Mouse (Mus musculus): Measurements from ENCODE around the gene Amacr. TPM values are rescaled to one million over a fixed set of nuclear protein-coding genes. Genes with fewer than 3 reads are reported as not detected.

Amacr gene
- polyA plus RNA-seq (2016; fragmentation: Nextera tagmentation; extraction: Ambion mirVana), result 10.4 and 10.6 TPM in 2 replicates

- Histone ChIP-seq H3K9me3 (no peaks in the 10 kb centered on the region), H3K27me3 (ENCODE audit: poor library complexity, severe bottlenecking) (no peaks in the 10 kb centered on the region), H3K4me3 (peak within 1 kb of the TSS; percentile 76), H3K36me3 (replicated peaks) (no peaks in the 10 kb centered on the region), H3K27ac (peak within 1 kb of the TSS; percentile 94), H3K4me1 (peaks cover 13% of the 10 kb centered on the region)
- DNase-seq (ENCODE audit: extremely low spot score, low spot score), result peak; percentile 90
- under 1% methylated on average over 52 of the region's 52 CpGs for WGBS
These were observed at the start of gene Amacr for GRCm38 (mm10) chr15:10981377-10982063. Gene Amacr, plus strand, starts transcription at chr15:10981756.

- Histone ChIP-seq H3K4me1 (no peaks in the 10 kb centered on the region), H3K27me3 (ENCODE audit: poor library complexity, severe bottlenecking) (no peaks in the 10 kb centered on the region), H3K36me3 (replicated peaks) (no peaks in the 10 kb centered on the region), H3K4me3 (no peak overlapping the region), H3K27ac (no peak overlapping the region), H3K9me3 (no peaks in the 10 kb centered on the region)
- DNase-seq (ENCODE audit: extremely low spot score, low spot score), result no peak
- WGBS, result 82% methylated on average over 1 of the region's 1 CpGs
These were observed 47.6 kb upstream of the Amacr start for GRCm38 (mm10) chr15:10933930-10934329.

GRCm38 (mm10) chr15:10940148-10941108, 41.1 kb upstream of the Amacr start:
- no peak overlapping the region for H3K4me3 ChIP-seq
- no peaks in the 10 kb centered on the region for H3K9me3 ChIP-seq
- H3K27ac ChIP-seq, result no peak overlapping the region
- no peak for DNase-seq (ENCODE audit: extremely low spot score, low spot score)
- no peaks in the 10 kb centered on the region for H3K27me3 ChIP-seq (ENCODE audit: poor library complexity, severe bottlenecking)
- 87% methylated on average over 15 of the region's 15 CpGs for WGBS
- H3K36me3 ChIP-seq (replicated peaks), result no peaks in the 10 kb centered on the region
- no peaks in the 10 kb centered on the region for H3K4me1 ChIP-seq

- WGBS, result 91% methylated on average over 6 of the region's 6 CpGs
- no peak overlapping the region for H3K27ac ChIP-seq
These were observed 39.7 kb upstream of the Amacr start for GRCm38 (mm10) chr15:10941901-10942300.

GRCm38 (mm10) chr15:10947852-10948251, 33.7 kb upstream of the Amacr start:
- Histone ChIP-seq H3K27me3 (ENCODE audit: poor library complexity, severe bottlenecking) (no peaks in the 10 kb centered on the region), H3K9me3 (no peaks in the 10 kb centered on the region), H3K36me3 (replicated peaks) (no peaks in the 10 kb centered on the region), H3K4me3 (no peak overlapping the region), H3K27ac (no peak overlapping the region), H3K4me1 (peaks cover 8% of the 10 kb centered on the region; the same call in 1 of the 2 replicates)
- no peak for DNase-seq (ENCODE audit: extremely low spot score, low spot score)
- 91% methylated on average over 1 of the region's 1 CpGs for WGBS

More at GRCm38 (mm10) chr15:10941901-10942300, 39.7 kb upstream of the Amacr start:
- DNase-seq (ENCODE audit: extremely low spot score, low spot score), result no peak
- Histone ChIP-seq H3K4me3 (no peak overlapping the region), H3K9me3 (no peaks in the 10 kb centered on the region), H3K4me1 (no peaks in the 10 kb centered on the region), H3K36me3 (replicated peaks) (no peaks in the 10 kb centered on the region), H3K27me3 (ENCODE audit: poor library complexity, severe bottlenecking) (no peaks in the 10 kb centered on the region)

GRCm38 (mm10) chr15:10951951-10952759, 29.4 kb upstream of the Amacr start, which contains the start of gene C1qtnf3:
Gene C1qtnf3, plus strand, starts transcription at chr15:10952332.
- no peaks in the 10 kb centered on the region for H3K9me3 ChIP-seq
- peaks cover 8% of the 10 kb centered on the region; the same call in 1 of the 2 replicates for H3K4me1 ChIP-seq
- DNase-seq (ENCODE audit: extremely low spot score, low spot score), result no peak
- no peak within 1 kb of the TSS for H3K4me3 ChIP-seq
- no peak within 1 kb of the TSS for H3K27ac ChIP-seq
- no peaks in the 10 kb centered on the region for H3K27me3 ChIP-seq (ENCODE audit: poor library complexity, severe bottlenecking)
- H3K36me3 ChIP-seq (replicated peaks), result no peaks in the 10 kb centered on the region
- WGBS, result 87% methylated on average over 23 of the region's 23 CpGs

GRCm38 (mm10) chr15:10952760-10953305, 28.7 kb upstream of the Amacr start:
- peaks cover 8% of the 10 kb centered on the region; the same call in 1 of the 2 replicates for H3K4me1 ChIP-seq
- H3K4me3 ChIP-seq, result no peak overlapping the region
- no peaks in the 10 kb centered on the region for H3K27me3 ChIP-seq (ENCODE audit: poor library complexity, severe bottlenecking)
- H3K36me3 ChIP-seq (replicated peaks), result no peaks in the 10 kb centered on the region
- H3K27ac ChIP-seq, result no peak overlapping the region
- H3K9me3 ChIP-seq, result no peaks in the 10 kb centered on the region
- 65% methylated on average over 4 of the region's 4 CpGs for WGBS
- DNase-seq (ENCODE audit: extremely low spot score, low spot score), result no peak

- DNase-seq (ENCODE audit: extremely low spot score, low spot score), result no peak
- Histone ChIP-seq H3K27me3 (ENCODE audit: poor library complexity, severe bottlenecking) (no peaks in the 10 kb centered on the region), H3K4me3 (no peak overlapping the region), H3K36me3 (replicated peaks) (no peaks in the 10 kb centered on the region), H3K9me3 (no peaks in the 10 kb centered on the region), H3K27ac (no peak overlapping the region), H3K4me1 (peaks cover 8% of the 10 kb centered on the region; the same call in 1 of the 2 replicates)
- WGBS, result 87% methylated on average over 1 of the region's 1 CpGs
These were observed 28.1 kb upstream of the Amacr start for GRCm38 (mm10) chr15:10953465-10953864.

GRCm38 (mm10) chr15:10954381-10955016, 27.1 kb upstream of the Amacr start:
- Histone ChIP-seq H3K4me3 (no peak overlapping the region), H3K36me3 (replicated peaks) (no peaks in the 10 kb centered on the region), H3K27me3 (ENCODE audit: poor library complexity, severe bottlenecking) (no peaks in the 10 kb centered on the region), H3K4me1 (peaks cover 8% of the 10 kb centered on the region; the same call in 1 of the 2 replicates), H3K27ac (no peak overlapping the region), H3K9me3 (no peaks in the 10 kb centered on the region)
- no peak for DNase-seq (ENCODE audit: extremely low spot score, low spot score)
- 91% methylated on average over 6 of the region's 6 CpGs for WGBS

GRCm38 (mm10) chr15:10955156-10955555, 26.4 kb upstream of the Amacr start:
- no peak for DNase-seq (ENCODE audit: extremely low spot score, low spot score)
- Histone ChIP-seq H3K4me3 (no peak overlapping the region), H3K4me1 (peaks cover 8% of the 10 kb centered on the region; the same call in 1 of the 2 replicates), H3K9me3 (no peaks in the 10 kb centered on the region), H3K27ac (no peak overlapping the region), H3K36me3 (replicated peaks) (no peaks in the 10 kb centered on the region), H3K27me3 (ENCODE audit: poor library complexity, severe bottlenecking) (no peaks in the 10 kb centered on the region)
- 79% methylated on average over 5 of the region's 5 CpGs for WGBS

GRCm38 (mm10) chr15:10956706-10957105, 24.9 kb upstream of the Amacr start:
- H3K27me3 ChIP-seq (ENCODE audit: poor library complexity, severe bottlenecking), result no peaks in the 10 kb centered on the region
- no peak overlapping the region for H3K4me3 ChIP-seq
- H3K36me3 ChIP-seq (replicated peaks), result no peaks in the 10 kb centered on the region
- DNase-seq (ENCODE audit: extremely low spot score, low spot score), result no peak
- H3K9me3 ChIP-seq, result no peaks in the 10 kb centered on the region
- H3K4me1 ChIP-seq, result peaks cover 13% of the 10 kb centered on the region
- WGBS, result 66% methylated on average over 3 of the region's 3 CpGs
- no peak overlapping the region for H3K27ac ChIP-seq

Measured in forebrain, embryonic 10.5 days (tissue).